In genomic region chr9:67758686-67759085, GRCm38 (mm10) we compare ENCODE assay signal across 8 mouse cellular contexts. TPM values are rescaled to one million over a fixed set of nuclear protein-coding genes. Genes with fewer than 3 reads are reported as not detected.
DNase-seq lines count a peak whose midpoint lies in the region; ATAC-seq and TF ChIP-seq lines count a peak whose summit lies in the region.

No protein-coding gene starts in this region.

- peak; percentile 69 for DNase-seq in urinary bladder, postnatal 14 days (ENCODE audit: low spot score)
- DNase-seq in urinary bladder, postnatal 10 days (ENCODE audit: low spot score): no peak
- DNase-seq in cerebellum, postnatal 36 days: peak; percentile 68 to 76
- DNase-seq in gastrocnemius, adult 2 months: peak; percentile 58
- peak; percentile 85 for DNase-seq in hindbrain, postnatal 0 days (ENCODE audit: low spot score)
- DNase-seq in left cerebral cortex, adult 2 months (ENCODE audit: extremely low spot score in 1 of 2, low spot score in 2 of 2): peak; percentile 53 to 58
- peak; percentile 55 for DNase-seq in midbrain, embryonic 10.5 days (ENCODE audit: low spot score)

- H3K9me3 ChIP-seq in hindbrain, postnatal 0 days (ENCODE audit: low read length): no peaks in the 10 kb centered on the region
- H3K9me3 ChIP-seq in midbrain, embryonic 10.5 days (replicated peaks): peaks cover 5% of the 10 kb centered on the region; the same call in 1 of the 2 replicates
- no peaks in the 10 kb centered on the region for H3K9me3 ChIP-seq in stomach, embryonic 14.5 days (ENCODE audit: control insufficient read depth, low read depth, low read length)

- H3K4me3 ChIP-seq in gastrocnemius, adult 2 months: peak overlapping the region; percentile 79
- peak overlapping the region; percentile 66 for H3K4me3 ChIP-seq in hindbrain, postnatal 0 days (ENCODE audit: low read length)
- H3K4me3 ChIP-seq in left cerebral cortex, adult 2 months: peak overlapping the region; percentile 65
- H3K4me3 ChIP-seq in midbrain, embryonic 10.5 days: peak overlapping the region; percentile 71; the same call in 1 of the 2 replicates
- 0 out of 2 replicates have a peak overlapping the region, but pooled peaks have one; percentile 57 for H3K4me3 ChIP-seq in stomach, embryonic 14.5 days (ENCODE audit: low read depth, low read length)

- 4% methylated on average over 9 of the region's 9 CpGs for WGBS in hindbrain, postnatal 0 days
- 8% methylated on average over 9 of the region's 9 CpGs for WGBS in midbrain, embryonic 10.5 days
- 2% methylated on average over 9 of the region's 9 CpGs for WGBS in stomach, embryonic 14.5 days

- 0 out of 2 replicates have a peak, but pooled peaks cover 7% of the 10 kb centered on the region for H3K4me1 ChIP-seq in hindbrain, postnatal 0 days (ENCODE audit: insufficient read depth, low read length)
- H3K4me1 ChIP-seq in midbrain, embryonic 10.5 days: peaks cover 19% of the 10 kb centered on the region
- 0 out of 2 replicates have a peak, but pooled peaks cover 5% of the 10 kb centered on the region for H3K4me1 ChIP-seq in stomach, embryonic 14.5 days (ENCODE audit: control insufficient read depth, insufficient read depth, low read length)

- no peaks in the 10 kb centered on the region for H3K36me3 ChIP-seq in hindbrain, postnatal 0 days (ENCODE audit: insufficient read depth, low read length)
- H3K36me3 ChIP-seq in midbrain, embryonic 10.5 days: no peaks in the 10 kb centered on the region
- no peaks in the 10 kb centered on the region for H3K36me3 ChIP-seq in stomach, embryonic 14.5 days (ENCODE audit: control insufficient read depth, insufficient read depth, low read length)

- intact Hi-C loops in gastrocnemius, adult 2 months (cut with DNase I): loop anchor here (2.0 kb wide), 3 partner anchors 44 to 214 kb away; no protein-coding TSS in a partner anchor
- intact Hi-C loops in left cerebral cortex, adult 2 months (cut with DNase I): loop anchor here (1.0 to 10.0 kb wide), 4 partner anchors 42 to 214 kb away; no protein-coding TSS in a partner anchor

- H3K27me3 ChIP-seq in hindbrain, postnatal 0 days (ENCODE audit: insufficient read depth, low read length): no peaks in the 10 kb centered on the region
- H3K27me3 ChIP-seq in midbrain, embryonic 10.5 days (ENCODE audit: low read depth, poor library complexity, severe bottlenecking): peaks cover 49% of the 10 kb centered on the region
- H3K27me3 ChIP-seq in stomach, embryonic 14.5 days (ENCODE audit: control insufficient read depth, insufficient read depth, low read length): peaks cover 9% of the 10 kb centered on the region

- 0 out of 2 replicates have a peak, but pooled peaks have one; percentile 52 for ATAC-seq in hindbrain, postnatal 0 days
- peak; percentile 55; the same call in 1 of the 2 replicates for ATAC-seq in stomach, embryonic 14.5 days (ENCODE audit: insufficient number of reproducible peaks, insufficient read depth, low FRiP score, low read depth)

- peak; percentile 91 for TF ChIP-seq CTCF in gastrocnemius, adult 2 months (IDR thresholded peaks at IDR 0.05)
- TF ChIP-seq CTCF in hindbrain, postnatal 0 days (IDR thresholded peaks at IDR 0.05; ENCODE audit: low read depth): peak; percentile 91
- TF ChIP-seq CTCF in left cerebral cortex, adult 2 months (IDR thresholded peaks at IDR 0.05): peak; percentile 85

- H3K4me2 ChIP-seq in hindbrain, postnatal 0 days (ENCODE audit: low read depth, low read length): peak overlapping the region; percentile 84
- H3K4me2 ChIP-seq in stomach, embryonic 14.5 days (replicated peaks; ENCODE audit: low read depth, low read length): peak overlapping the region; percentile 91; the same call in 1 of the 2 replicates

- no peak overlapping the region for H3K27ac ChIP-seq in gastrocnemius, adult 2 months
- no peak overlapping the region for H3K27ac ChIP-seq in hindbrain, postnatal 0 days
- H3K27ac ChIP-seq in left cerebral cortex, adult 2 months: no peak overlapping the region
- H3K27ac ChIP-seq in midbrain, embryonic 10.5 days (replicated peaks): no peak overlapping the region
- no peak overlapping the region for H3K27ac ChIP-seq in stomach, embryonic 14.5 days (ENCODE audit: low read length)

- H3K9ac ChIP-seq in hindbrain, postnatal 0 days (replicated peaks; ENCODE audit: low read length): no peak overlapping the region
- no peak overlapping the region for H3K9ac ChIP-seq in stomach, embryonic 14.5 days (replicated peaks; ENCODE audit: low read depth, low read length)

RNA-seq across cellular contexts. Expression of gene C2cd4b, which starts 0.6 kb away (rescaled TPM):
- not detected for total RNA-seq in gastrocnemius, adult 2 months (2021)
- total RNA-seq in hindbrain, postnatal 0 days (2014; rRNA removed): 2.1 and 2.5 TPM in 2 replicates
- polyA plus RNA-seq in hindbrain, postnatal 0 days (2015; fragmentation: Nextera tagmentation; extraction: Ambion mirVana): 3.2 and 4.0 TPM in 2 replicates
- total RNA-seq in left cerebral cortex, adult 2 months (2021): 1 to 10 TPM; 4.0 to 4.6 TPM
- polyA plus RNA-seq in midbrain, embryonic 10.5 days (2016; fragmentation: Nextera tagmentation; extraction: Ambion mirVana): 0.14 TPM in 1 of 2 replicates, not detected in the other
- 0.42 and 0.48 TPM in 2 replicates for polyA plus RNA-seq in stomach, embryonic 14.5 days (2014; fragmentation: Nextera tagmentation; extraction: Ambion mirVana)
